Mouse (Mus musculus): ENCODE results near the gene Gm15107.
"Not testable (repeated sequence)": the region's sequence is repeated elsewhere in the genome, so short reads cannot be mapped to it uniquely, and the experiment has no call there.

Gene Gm15107

GRCm38 (mm10) chrX:148180424-148180823 is at the start of gene Gm15107:
Gene Gm15107, plus strand, starts transcription at chrX:148180724.
- DNase-seq (ENCODE audit: low read depth), result not testable (repeated sequence)

Data from fibroblast of lung, adult 2 months (primary cell).